Mouse (Mus musculus) heart, adult 9 months (tissue): Measurements from ENCODE around the gene Ctrb1.

Experiments
- DNase-seq, 2 experiments: peaks; one replicate each; pipeline ENCODE4 v3.0.0; 2022; ENCODE audit warnings: low spot score in 2 of 2

Ctrb1 gene

DNA sequence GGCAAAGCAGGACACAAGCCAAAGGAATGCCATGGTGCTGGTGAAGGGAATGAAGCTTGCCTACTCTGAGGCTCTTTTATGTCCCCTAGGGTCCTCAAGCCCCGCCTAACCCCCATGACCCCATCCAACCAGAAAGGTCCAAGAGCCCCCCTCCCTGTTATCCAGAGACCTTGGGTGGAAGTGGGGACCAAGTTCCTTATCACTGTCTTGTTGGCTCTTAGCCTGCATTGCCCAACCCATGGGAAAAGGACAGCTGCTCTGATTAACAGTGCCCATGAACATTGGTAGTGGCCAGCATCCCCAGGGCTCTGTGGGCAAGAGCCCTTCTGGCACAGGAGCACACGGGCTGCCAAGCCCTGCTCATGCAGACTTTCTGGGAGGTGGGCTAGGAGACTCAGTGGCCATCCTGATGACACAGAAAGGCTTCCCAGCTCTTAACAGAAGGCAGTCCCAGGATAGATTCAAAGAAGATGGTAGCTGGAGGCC lies at the start of gene Ctrb1:
TSS of gene Ctrb1 (minus strand) at position 51 of the 486 bp plus-strand sequence.
- no peak for DNase-seq

DNA sequence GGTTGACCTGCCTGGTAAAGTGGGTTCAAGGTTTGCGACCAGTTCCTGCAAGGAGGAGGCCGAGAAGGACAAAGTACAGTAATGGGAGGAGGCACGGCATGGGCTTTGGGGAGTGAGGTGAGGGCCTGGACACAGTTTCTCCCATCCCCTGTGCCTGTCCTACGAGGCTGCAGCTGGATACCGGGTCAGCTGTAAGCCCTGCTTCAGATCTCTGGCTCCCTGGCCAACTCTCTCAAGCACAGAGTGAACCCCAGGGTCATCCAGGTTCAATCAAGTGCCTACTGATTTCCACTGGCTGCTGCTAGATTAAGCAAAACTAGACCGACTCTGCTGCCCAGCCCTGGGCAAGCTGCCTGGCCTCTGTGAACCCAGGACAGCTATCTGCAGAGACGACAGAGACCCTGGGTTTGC lies 49.5 kb upstream of the Ctrb1 start:
- no peak for DNase-seq

DNA sequence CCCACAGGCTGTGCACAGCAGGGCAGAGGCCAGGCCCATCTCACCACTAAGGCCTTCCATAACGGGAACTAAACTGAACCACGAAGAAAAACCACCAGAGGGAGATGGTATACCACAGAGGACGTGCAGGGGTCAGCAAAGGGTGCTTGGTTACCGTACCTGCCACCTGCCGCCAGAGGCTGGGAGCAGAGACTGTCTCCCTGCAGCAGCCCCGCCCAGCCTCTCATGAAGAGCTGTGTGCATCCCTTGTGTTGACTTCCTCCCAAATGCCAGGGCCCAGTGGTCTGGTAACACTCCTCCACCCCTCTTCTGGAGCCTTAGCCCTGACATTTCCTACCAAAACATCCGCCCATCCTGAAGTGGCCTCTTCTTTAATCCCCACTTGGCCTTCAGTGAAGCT lies 48.8 kb upstream of the Ctrb1 start:
- no peak for DNase-seq

DNA sequence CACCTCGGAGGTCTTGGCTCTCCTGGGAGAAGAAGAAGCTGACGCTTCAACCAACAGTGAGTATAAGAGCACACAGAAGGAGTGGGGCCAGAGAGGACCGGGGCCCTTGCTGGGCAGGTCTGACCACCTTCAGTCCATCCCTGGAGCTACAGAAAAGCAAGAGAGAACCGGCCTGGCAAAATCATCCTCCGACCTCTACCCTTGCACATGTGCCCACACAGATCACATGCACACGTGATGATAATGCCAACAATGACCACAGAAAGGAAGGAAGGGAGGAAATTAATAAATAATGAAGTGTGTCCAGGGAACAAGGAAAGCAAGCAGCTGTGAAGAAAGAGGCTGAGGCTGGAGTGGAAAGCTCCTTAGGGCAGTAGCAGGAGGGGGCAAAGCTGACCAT lies 48.1 kb upstream of the Ctrb1 start:
- DNase-seq: no peak

DNA sequence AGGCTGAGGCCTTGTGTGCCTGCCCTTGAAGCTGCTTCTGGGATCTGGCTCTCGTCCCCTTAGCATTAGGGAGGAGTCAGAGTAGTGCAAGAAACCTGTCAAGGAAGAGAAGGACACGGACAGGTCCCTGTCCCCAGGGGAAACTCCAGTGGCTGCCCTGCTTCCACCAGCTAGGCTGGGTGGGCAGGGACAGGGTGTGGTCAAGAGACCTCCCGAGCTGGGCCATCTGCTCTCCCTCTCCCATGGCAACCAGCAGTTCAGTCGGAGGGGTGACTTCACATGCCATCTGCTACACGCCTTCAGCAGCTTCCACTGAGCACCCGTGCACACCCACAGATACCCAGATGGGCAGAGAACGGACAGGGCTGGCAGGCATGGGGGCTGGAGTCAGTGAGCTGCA lies 45.5 kb upstream of the Ctrb1 start:
- DNase-seq: no peak

DNA sequence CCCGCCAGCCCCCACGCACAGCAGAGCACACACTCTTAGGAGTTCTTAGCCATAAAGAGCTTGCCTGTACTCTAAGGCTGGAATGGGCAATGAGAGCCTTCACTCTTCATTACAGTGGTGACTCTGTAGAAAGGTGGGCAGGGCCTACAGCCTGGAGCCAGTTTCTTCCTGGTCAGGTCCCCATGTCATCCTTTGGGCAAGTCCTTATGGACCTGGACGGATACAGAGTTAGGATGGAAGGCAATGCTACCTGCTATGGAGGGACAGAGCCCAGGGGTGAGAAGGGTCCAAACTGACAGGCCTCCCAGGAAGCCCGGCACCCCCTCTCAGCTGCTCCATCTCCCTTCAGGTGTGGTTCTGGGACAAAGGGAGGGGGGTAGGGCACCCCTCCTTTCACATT lies 45.0 kb upstream of the Ctrb1 start:
- DNase-seq: no peak

DNA sequence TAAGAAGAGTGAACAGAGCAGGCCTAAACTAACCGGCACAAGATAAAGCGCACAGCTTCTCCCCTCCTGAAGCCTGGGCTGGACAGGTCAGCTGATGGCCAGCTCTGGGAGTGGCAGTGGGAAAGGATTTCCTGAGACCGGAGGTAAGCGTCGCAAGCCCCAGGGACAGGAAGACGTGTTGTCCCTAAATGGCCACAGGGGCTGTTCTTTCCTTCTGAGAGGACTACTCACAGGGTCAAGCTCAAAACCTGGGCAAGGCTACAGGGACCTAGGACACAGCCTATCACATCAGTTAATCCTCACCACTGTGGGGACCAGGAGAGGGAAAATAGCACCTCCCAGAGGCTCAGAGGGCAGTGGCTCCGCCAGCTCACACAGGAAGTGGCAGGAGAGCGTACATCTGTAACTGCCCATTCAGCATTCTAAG lies 44.5 kb upstream of the Ctrb1 start:
- peak; percentile 68 to 84 for DNase-seq

DNA sequence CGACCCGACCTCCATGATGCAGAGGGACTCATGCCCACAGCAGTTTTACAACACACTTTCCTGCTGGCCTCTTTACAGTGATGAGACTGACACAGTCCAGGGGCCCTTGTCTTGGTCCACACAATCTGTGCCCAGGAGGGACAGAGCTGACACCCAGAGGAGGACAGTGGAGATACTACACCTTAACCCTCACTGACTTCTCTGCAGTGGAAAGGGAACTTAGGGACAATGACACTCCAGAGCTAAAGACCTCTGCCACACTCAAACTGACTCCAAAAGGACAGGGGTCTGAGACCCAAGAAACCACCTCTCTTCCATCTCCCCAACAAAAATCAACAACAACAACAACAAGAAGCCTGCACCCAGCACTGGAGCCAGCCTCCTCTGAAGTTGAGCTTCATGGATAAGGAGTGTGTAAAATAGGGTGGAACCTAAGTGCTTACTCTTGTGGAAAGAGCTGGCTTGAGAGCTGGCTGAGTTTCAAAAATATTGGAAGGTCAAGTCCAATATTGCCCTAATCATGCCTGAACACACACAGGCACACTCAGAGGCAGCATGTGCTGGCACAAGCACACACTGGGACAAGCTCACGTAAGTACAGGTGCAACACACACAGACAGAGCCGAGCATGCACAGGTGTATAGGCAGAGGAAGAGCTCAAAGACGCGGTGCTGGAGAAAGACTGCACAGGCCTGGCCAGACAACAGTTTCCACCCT lies 43.6 kb upstream of the Ctrb1 start:
- DNase-seq: no peak

DNA sequence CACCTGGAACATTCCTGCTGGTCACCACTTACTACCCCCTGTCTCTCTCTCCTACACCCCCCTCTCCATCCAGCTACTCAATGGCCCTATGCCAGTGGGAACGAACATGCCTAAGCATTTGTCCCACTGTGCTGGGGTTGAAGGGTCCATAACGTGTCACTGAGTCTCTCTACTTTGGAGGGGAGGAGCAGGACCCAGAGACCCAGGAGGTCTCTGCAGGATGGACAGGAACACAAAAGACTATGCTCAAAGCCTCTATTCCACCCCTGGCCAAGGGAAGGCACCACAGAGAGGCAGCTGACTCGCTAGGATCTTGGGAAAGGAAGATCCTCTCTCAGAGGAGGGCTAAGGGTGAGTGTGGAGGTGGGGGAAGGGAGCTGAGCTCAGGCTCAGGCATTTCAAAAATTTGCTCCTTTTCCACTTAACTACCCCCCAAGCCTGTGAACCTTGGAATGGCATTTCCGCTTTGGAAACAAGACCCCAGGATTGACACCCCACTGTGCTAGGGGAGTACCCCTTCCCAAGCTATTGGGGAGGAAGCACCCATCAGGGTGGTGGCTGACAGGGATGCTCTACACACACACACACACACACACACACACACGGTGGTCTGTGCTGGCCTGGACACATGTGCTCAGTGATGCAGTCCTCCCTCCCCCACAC lies 42.9 kb upstream of the Ctrb1 start:
- DNase-seq: no peak

DNA sequence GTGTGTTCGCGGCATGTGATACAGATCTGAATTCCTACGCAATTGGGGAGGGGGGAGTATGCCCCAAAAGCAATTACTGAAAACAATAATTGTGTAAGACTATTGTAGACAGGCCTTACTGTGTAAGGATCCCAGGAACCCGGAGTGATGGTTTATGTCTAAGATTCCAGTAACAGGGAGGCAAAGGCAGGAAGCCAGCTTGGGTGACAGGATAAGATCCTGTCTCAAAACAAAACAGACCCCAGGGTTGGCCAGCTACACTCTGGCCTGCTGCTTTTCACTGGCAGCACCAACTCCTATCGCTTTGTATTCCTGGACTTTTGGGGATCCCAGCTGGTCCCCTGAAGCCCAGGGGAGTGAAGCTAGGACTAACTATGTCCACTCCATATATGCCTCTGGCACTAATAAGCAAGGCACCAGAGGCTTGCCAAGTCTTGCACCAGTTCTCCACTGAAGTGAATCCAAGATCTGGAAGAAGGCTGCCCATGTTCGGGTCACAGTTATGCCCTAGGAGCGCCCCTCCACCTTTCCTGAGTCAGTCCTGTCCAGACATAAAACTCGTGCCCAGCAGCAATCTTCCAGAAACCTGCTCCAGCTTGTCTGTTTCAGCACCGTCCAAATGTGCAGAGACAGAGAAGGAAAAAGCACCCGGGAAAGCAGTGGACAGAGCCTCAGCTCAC lies 41.7 kb upstream of the Ctrb1 start:
- DNase-seq: no peak

DNA sequence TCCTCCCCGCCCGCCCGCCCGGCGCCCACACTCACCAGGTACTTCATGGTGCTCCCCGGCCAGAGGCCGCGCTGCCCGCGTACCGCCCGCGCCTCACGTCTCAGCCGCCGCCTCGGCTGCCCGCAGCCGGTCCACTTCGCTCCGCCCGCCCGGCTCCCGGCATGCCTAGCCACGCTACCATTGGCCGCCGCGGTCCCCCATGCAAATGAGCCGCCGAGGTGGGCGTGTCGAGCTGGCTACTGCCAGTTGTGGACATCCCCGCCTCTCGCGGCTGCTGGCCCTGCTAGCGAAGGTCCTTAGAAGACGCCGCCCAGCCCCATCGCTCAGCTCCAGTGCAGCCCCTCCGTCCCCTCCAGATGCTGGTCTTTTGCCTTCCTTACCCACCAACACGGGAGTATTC lies 41.2 kb upstream of the Ctrb1 start:
- DNase-seq: peak; percentile 97

DNA sequence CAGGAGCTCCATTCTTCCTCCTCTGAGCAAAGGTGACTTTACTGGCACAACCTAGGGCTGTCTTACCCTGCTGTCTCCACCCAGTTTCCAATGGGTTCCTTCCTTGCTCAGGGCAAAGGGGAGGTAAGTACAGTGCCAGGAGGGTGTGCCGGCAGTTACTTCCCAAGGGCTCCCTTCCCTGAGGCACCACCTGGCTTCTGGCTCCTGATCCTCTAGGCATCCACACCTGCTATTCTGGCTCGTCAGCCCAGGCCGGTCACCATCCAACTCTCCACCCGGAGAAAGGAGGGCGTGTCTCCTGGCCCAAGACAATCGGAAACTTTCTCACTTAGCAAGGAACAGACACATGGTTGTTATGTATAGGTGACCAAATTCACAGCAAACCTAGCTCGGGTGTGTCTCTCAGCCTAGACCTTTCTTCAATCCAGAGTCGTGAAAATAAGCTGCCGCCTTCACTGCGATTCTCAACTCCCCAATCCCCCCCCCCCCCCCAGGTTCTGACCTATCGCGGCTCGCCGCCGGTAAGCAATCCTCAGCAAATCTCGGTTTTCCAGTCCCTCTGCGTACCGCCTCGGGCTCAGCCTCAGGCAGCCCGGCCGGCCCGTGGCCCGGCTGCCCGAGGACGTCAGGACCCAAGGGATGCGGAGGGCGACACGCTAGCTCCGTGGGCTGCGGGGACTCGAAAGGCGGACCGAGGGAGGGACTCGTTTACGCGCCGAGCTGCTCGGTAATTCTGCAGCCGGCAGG lies 40.6 kb upstream of the Ctrb1 start:
- peak in 1 of 2 experiments; percentile 51 for DNase-seq

DNA sequence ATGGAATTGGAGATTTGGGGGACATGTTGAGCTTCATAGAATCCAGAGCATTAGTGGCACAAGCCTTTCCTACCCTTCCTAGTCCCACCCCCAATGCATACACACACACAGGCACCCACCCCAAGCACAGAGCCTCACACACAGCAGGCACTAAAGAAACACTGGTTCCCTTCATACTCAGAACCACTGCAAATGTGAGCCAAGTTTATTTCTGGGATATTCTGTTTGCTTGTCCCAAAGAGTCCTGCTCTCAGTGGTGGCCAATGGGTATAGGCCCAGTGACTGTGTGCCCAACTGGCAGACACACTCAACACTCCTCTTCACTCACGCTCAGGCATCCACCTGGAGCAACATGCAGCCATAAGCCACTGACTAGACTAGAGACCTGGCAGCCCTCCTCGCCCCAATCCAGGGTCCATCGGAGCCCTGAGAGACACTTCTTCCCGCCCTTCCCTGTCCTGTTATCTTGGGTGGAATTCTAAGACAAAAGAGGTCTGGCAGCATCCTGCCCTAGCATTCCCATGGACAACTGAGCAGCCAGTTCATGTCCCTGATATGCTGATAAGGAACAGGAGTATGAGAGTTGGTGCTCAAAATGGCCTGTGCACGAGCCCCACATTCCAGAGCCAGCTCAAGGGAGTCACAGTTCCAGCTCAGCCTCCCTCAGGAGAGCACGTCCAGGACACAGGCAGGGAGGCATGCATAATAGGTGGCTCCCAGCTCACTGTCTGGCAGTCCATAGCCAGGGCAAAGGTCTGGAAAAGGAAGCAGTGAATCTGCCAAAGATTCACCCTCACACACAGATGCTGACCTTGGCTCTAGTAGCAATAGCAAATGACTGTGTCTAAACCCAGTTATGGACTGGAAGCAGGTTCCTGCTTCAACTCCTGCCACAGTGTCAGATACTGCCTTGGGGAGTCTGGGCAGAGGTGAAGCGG lies 38.7 kb upstream of the Ctrb1 start:
- no peak for DNase-seq

DNA sequence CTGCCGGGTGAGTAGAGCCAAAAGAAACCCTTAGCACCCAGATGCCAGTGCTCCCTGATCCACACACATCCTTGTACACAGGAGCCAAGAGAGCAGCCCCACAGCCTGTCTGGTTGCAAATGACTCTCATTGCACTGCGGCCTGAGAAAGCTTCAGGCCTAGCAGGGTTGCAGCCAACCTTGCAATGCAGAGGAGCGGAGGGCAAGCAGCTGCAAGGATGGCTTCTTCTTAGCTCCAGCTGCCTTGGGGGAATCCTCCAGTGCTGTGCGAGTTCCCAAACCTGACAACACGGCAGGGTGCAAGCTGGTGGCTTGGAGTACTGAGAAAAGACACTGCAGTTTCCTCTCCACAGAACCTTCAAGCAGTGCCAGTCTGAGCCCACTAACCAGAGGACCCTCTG lies 37.7 kb upstream of the Ctrb1 start:
- no peak for DNase-seq

DNA sequence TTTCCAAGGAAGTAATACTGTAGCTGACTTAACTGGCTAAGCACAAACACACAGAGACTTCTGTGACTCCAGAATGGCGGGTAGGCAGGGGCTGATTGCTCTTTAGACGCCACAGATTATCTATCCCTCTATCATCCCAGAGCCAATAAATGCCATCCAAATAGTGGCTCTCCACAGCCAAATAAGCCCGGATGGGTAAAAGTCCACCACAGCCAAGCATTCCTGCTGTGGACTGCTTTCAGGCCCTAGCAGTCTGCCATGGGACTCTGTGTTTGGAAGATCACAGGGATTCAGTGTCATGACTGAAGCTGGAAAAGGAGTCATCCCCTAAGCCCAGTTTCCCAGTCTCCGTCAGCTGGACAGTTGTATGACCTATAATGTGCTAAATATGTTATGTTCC lies 36.7 kb upstream of the Ctrb1 start:
- DNase-seq: no peak

DNA sequence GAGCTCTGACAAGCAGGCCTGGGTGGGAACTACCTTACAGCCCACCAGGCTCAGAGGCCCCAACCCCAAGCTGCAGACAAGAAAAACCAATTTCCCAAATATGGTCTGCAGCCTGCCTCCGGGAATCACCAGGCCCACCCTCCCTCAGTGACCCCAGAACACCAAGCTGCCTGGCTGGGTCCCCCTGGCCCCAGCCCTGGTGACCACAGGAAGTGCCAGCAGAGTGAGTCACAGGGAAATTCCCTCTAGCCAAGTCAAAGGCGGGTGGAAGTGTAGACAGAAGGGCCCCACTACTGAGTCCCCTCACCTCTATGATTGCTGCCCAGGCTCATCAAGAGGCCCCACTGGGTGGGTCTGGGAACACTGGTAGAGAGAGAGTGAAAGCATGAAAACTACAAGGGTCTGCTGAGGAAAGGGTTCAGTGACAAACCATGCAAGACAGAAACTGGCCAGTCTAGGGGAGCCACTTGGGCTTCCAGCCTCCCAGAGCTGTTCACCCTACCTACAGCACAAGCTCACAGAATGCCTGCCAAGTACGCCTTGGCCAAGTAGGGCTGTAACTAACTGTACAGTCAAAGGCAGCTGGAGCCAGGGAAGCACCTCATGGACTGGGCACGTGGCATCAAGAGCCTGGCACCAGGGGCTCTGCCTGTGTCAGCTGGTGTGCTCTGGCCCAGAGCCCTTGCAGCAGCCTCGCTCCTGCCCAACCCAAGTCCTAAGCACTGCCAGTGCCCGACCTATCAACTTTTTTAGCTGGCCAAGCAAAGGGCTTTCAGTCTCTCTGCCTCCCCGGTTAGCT lies 35.5 kb upstream of the Ctrb1 start:
- DNase-seq: peak; percentile 89 to 91

DNA sequence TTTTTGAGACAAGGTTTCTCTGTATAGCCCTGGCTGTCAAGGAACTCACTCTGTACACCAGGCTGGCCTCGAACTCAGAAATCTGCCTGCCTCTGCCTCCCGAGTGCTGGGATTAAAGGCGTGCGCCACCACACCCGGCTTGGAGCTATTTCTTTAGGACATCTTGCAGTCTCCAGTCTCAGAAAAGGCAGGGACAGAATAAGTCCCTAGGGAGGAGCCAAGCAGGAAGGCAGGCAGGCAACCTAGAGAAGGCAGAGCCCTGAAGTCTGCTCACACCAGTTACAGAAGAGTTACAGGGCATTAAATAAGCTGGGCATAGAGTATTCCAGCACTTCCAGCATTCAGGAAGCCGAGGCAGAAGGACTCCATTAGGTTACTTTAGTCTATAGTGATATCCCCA lies 34.5 kb upstream of the Ctrb1 start:
- DNase-seq: no peak

DNA sequence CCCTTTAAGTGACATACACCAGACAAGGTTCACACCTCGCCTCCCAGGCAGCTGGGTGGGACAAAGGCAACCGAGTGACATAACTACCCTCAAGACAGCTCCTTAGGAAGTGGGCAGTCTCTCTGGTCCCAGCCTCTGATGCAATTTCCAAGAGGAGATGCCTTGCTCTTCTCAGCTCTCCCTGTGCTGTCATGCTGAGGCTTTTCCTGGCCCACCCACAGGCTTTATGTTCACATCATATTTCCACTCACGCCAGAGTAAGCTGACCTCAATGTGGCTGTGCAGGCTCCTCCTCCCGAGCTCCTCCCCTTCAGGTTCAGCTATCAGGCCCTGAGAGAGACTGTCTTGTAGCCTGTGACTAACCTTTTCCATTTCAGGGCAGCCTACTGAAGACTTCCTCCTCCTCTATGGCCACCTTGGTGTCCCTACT lies 29.3 kb upstream of the Ctrb1 start:
- DNase-seq: no peak

DNA sequence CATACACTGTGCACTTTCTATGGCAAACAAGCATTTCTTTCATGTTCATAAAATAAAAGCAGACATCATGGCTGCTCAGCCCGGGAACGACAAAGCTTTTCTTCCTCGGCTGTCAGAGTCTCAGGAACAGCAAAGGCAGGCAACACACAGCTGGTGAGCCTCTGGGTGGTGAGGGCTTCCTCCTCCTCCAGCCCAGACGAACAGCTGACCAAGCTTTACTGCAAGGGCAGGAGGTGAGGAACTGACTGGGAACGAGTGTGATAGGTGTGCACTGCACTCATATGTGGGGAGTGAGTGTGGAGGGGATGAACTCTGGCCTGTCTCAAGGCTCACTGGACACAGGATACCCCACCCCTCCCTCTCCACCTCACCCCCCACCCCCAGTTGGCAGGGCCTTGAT lies 28.1 kb upstream of the Ctrb1 start:
- DNase-seq: no peak

DNA sequence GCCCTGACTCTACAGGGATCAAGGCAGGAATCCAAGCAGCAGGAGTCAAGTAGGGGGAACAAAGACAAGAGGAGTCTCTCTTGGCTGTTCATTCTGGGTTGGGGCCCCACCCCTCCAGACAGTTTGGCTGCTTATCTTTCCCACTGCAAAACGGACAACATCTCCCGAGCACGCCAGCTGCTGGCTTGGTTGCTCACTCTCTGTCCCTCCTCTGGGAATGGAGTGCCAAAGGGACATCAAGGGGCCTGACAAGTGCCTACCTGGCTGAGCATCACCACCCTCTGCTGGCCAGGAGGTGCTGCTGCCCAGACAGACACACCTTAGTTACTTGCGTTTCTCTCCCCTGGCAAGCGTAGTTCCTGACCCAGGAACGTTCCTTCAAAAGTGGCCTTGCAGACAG lies 27.1 kb upstream of the Ctrb1 start:
- DNase-seq: peak; percentile 52 to 56
